Mouse (Mus musculus) B cell, adult (primary cell): ENCODE data around the gene Faah. TPM values are rescaled to one million over a fixed set of nuclear protein-coding genes. Genes with fewer than 3 reads are reported as not detected.

Experiments used
- total RNA-seq: library from RNA; stranded (reverse); gene quantifications from 4 replicates; pipeline ENCODE4 v1.2.4, GENCODE M21; 2023; ENCODE audit not compliant: inconsistent age

Faah gene
- total RNA-seq = 34.4 to 38.7 TPM (median 36.7 TPM) in 4 replicates

GRCm38 (mm10) chr4:116017902-116018746 lies at the start of gene Faah:
TSS of gene Faah (minus strand) at chr4:116017926.

DNA sequence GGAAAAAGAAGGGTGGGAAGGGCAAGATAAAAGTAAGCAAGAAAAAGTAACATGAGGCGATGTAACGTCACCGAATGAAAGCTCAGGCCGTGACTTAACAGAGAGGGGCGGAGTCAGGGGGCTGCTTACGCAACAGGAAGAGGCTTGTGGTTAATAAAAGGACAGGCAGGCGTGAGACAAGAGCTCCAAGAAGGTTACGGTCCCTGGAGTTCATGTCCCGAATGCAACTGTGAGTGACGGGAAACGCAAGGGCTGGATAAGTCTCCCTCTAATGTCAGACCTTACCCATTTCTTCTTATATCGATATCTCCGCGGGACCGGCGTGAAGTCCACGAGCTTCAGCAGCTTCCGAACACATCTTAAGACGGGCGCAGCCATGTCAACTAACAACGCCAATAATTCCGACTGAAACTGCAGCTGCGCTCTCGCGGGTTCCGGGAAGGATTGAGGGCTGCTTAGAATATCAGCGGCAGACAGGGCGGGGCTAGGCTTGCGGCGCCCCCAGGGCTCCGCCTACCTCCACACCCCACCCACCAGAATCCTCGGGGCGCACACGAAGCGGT lies 35.8 kb upstream of the Faah start, which contains the start of gene Nsun4:
TSS of gene Nsun4 (minus strand) at position 478 of the 563 bp plus-strand sequence.

GRCm38 (mm10) chr4:115939295-115940102 lies 78.2 kb downstream of the Faah start, which contains the start of gene Dmbx1:
TSS of gene Dmbx1 (minus strand) at chr4:115939926.

Other genes starting within 250 kb of the Faah start
- not detected in 4 replicates for gene Tex38, start 236.9 kb downstream of the Faah start, total RNA-seq
- gene Atpaf1, start 233.1 kb downstream of the Faah start, total RNA-seq = 14.4 to 21.7 TPM (median 17.0 TPM) in 4 replicates
- gene Mob3c, start 189.8 kb downstream of the Faah start, total RNA-seq = 14.0 to 21.0 TPM (median 18.6 TPM) in 4 replicates
- 63.2 to 79.8 TPM (median 68.3 TPM) in 4 replicates for gene Mknk1, start 178.7 kb downstream of the Faah start, total RNA-seq
- gene Kncn, start 133.5 kb downstream of the Faah start, total RNA-seq = 0.35 to 1.5 TPM (median 0.74 TPM) in 3 of 4 replicates, not detected in the other
- gene 6430628N08Rik, start 127.3 kb downstream of the Faah start, total RNA-seq = not detected in 4 replicates
- gene Dmbx1, start 78.0 kb downstream of the Faah start, total RNA-seq = not detected in 4 replicates
- gene Nsun4, start 36.0 kb upstream of the Faah start, total RNA-seq = 31.8 to 45.5 TPM (median 37.0 TPM) in 4 replicates
- 254 to 297 TPM (median 280 TPM) in 4 replicates for gene Uqcrh, start 57.1 kb upstream of the Faah start, total RNA-seq
- 27.6 to 34.4 TPM (median 30.5 TPM) in 4 replicates for gene Lrrc41, start 57.3 kb upstream of the Faah start, total RNA-seq
- gene Rad54l, start 105.8 kb upstream of the Faah start, total RNA-seq = 1.8 to 2.4 TPM (median 2.2 TPM) in 4 replicates
- gene Pomgnt1, start 105.9 kb upstream of the Faah start, total RNA-seq = 36.4 to 39.4 TPM (median 37.0 TPM) in 4 replicates
- 3.0 to 7.8 TPM (median 3.6 TPM) in 4 replicates for gene Lurap1, start 133.4 kb upstream of the Faah start, total RNA-seq
- gene Tspan1, start 149.7 kb upstream of the Faah start, total RNA-seq = not detected in 4 replicates
- not detected in 4 replicates for gene 1700042G07Rik, start 155.4 kb upstream of the Faah start, total RNA-seq
- not detected in 4 replicates for gene Gm49337, start 155.5 kb upstream of the Faah start, total RNA-seq
- gene Pik3r3, start 203.7 kb upstream of the Faah start, total RNA-seq = 1.4 to 2.6 TPM (median 1.9 TPM) in 4 replicates